Mouse (Mus musculus) liver, adult 2 months (tissue): ENCODE results near the gene 9630041A04Rik. TPM values are rescaled to one million over a fixed set of nuclear protein-coding genes. Genes with fewer than 3 reads are reported as not detected.

Source experiments
- DNase-seq: peaks from one replicate; pipeline ENCODE4 v3.0.0-alpha.2; 2011; ENCODE audit warnings: low read depth, low spot score; ENCODE audit errors: extremely low read depth
- H3K27ac ChIP-seq: fragments of 200-500 bp; replicated peaks from 2 replicates; pipeline ENCODE4 v1.5.1; 2012; ENCODE audit warnings: low read depth, mild to moderate bottlenecking, control low read depth, inconsistent platforms, low read length; ENCODE audit not compliant: insufficient read depth
- H3K27me3 ChIP-seq: fragments of 200-500 bp; 2 replicates; pipeline ENCODE4 v1.6.1; 2012; ENCODE audit warnings: mild to moderate bottlenecking, moderate library complexity, low read length, inconsistent platforms; ENCODE audit not compliant: control insufficient read depth, insufficient read depth
- H3K36me3 ChIP-seq: fragments of 200-500 bp; 2 replicates; pipeline ENCODE4 v1.6.1; 2012; ENCODE audit warnings: low read length, inconsistent platforms; ENCODE audit not compliant: control insufficient read depth, insufficient read depth
- H3K4me1 ChIP-seq: fragments of 200-500 bp; 2 replicates; pipeline ENCODE4 v1.6.1; 2011; ENCODE audit warnings: low read length; ENCODE audit not compliant: control insufficient read depth, insufficient read depth
- H3K4me3 ChIP-seq: fragments of 200-500 bp; 2 replicates; pipeline ENCODE4 v1.5.1; 2011; ENCODE audit warnings: low read depth, mild to moderate bottlenecking, control low read depth, low read length, moderate library complexity; ENCODE audit not compliant: insufficient read depth
- H3K79me2 ChIP-seq: fragments of 200-500 bp; 2 replicates; pipeline ENCODE4 v1.6.1; 2012; ENCODE audit warnings: inconsistent platforms, mild to moderate bottlenecking, low read length, moderate library complexity; ENCODE audit not compliant: control insufficient read depth, insufficient read depth
- H3K9ac ChIP-seq: fragments of 200-500 bp; 2 replicates; pipeline ENCODE4 v1.6.1; 2012; ENCODE audit warnings: low read depth, mild to moderate bottlenecking, control low read depth, inconsistent platforms, low read length
- CTCF ChIP-seq: fragments of 200-500 bp; IDR thresholded peaks from 2 replicates; pipeline ENCODE4 v1.5.1; 2011; ENCODE audit warnings: low read depth, low read length, control low read depth
- POLR2A ChIP-seq: fragments of 200-500 bp; IDR thresholded peaks from 2 replicates; pipeline ENCODE4 v1.6.1; 2011; ENCODE audit warnings: low read length, control low read depth; ENCODE audit not compliant: insufficient read depth; ENCODE audit errors: extremely low read depth
- WGBS: fragments of 180-500 bp; shearing (Covaris S2); methylation state at CpG from one replicate; pipeline ENCODE4 v1.1.7; 2018; 5-methylcytosine and 5-hydroxymethylcytosine counted together
- polyA plus RNA-seq: library from polyadenylated mRNA; depleted of rRNA; stranded (reverse); fragments of >200 nt; gene quantifications from 2 replicates; pipeline ENCODE4 v1.2.3, GENCODE M21; 2012
- total RNA-seq: library from RNA; depleted of rRNA; stranded (reverse); fragments of >200 nt; gene quantifications from 2 replicates; pipeline ENCODE4 v1.2.3, GENCODE M21; 2014

9630041A04Rik gene
- total and polyA plus RNA-seq, 2 experiments = not detected

- WGBS = 53% methylated on average over 4 of the region's 4 CpGs
- TF ChIP-seq CTCF (no peak), POLR2A (no peak)
- Histone ChIP-seq H3K27me3 (no peaks in the 10 kb centered on the region), H3K4me1 (no peaks in the 10 kb centered on the region), H3K79me2 (no peaks in the 10 kb centered on the region), H3K9ac (no peak overlapping the region), H3K4me3 (no peak overlapping the region), H3K36me3 (no peaks in the 10 kb centered on the region), H3K27ac (no peak overlapping the region)
- DNase-seq = no peak
These were observed 63.2 kb downstream of the 9630041A04Rik start for GRCm38 (mm10) chr9:101924829-101925228.

GRCm38 (mm10) chr9:101933946-101934573 is 72.4 kb downstream of the 9630041A04Rik start:
- WGBS = 71% methylated on average over 8 of the region's 8 CpGs
- no peak overlapping the region for H3K4me3 ChIP-seq
- no peaks in the 10 kb centered on the region for H3K79me2 ChIP-seq
- TF ChIP-seq POLR2A (no peak), CTCF (no peak)
- 0 out of 2 replicates have a peak, but pooled peaks cover 2% of the 10 kb centered on the region for H3K27me3 ChIP-seq
- H3K27ac ChIP-seq = no peak overlapping the region
- no peak for DNase-seq
- H3K36me3 ChIP-seq = no peaks in the 10 kb centered on the region
- no peak overlapping the region for H3K9ac ChIP-seq
- no peaks in the 10 kb centered on the region for H3K4me1 ChIP-seq

- Histone ChIP-seq H3K36me3 (no peaks in the 10 kb centered on the region), H3K4me1 (no peaks in the 10 kb centered on the region), H3K79me2 (no peaks in the 10 kb centered on the region), H3K9ac (no peak overlapping the region), H3K27ac (no peak overlapping the region), H3K4me3 (no peak overlapping the region), H3K27me3 (0 out of 2 replicates have a peak, but pooled peaks cover 2% of the 10 kb centered on the region)
- WGBS = 74% methylated on average over 8 of the region's 8 CpGs
- DNase-seq = no peak
- no peak for TF ChIP-seq POLR2A
- no peak for TF ChIP-seq CTCF
These were observed 73.2 kb downstream of the 9630041A04Rik start for GRCm38 (mm10) chr9:101934887-101935286.

GRCm38 (mm10) chr9:101938066-101938465 is 76.4 kb downstream of the 9630041A04Rik start:
- Histone ChIP-seq H3K27me3 (no peaks in the 10 kb centered on the region), H3K9ac (no peak overlapping the region), H3K27ac (no peak overlapping the region), H3K36me3 (no peaks in the 10 kb centered on the region), H3K4me3 (no peak overlapping the region), H3K4me1 (no peaks in the 10 kb centered on the region), H3K79me2 (no peaks in the 10 kb centered on the region)
- WGBS = 83% methylated on average over 4 of the region's 4 CpGs
- DNase-seq = no peak
- TF ChIP-seq CTCF = no peak
- TF ChIP-seq POLR2A = no peak

GRCm38 (mm10) chr9:101939006-101939405 is 77.4 kb downstream of the 9630041A04Rik start:
- no peaks in the 10 kb centered on the region for H3K36me3 ChIP-seq
- DNase-seq = no peak
- H3K27ac ChIP-seq = no peak overlapping the region
- no peaks in the 10 kb centered on the region for H3K27me3 ChIP-seq
- no peak overlapping the region for H3K9ac ChIP-seq
- TF ChIP-seq POLR2A (no peak), CTCF (no peak)
- H3K4me1 ChIP-seq = no peaks in the 10 kb centered on the region
- H3K4me3 ChIP-seq = no peak overlapping the region
- H3K79me2 ChIP-seq = no peaks in the 10 kb centered on the region
- WGBS = 82% methylated on average over 5 of the region's 5 CpGs

GRCm38 (mm10) chr9:101940182-101940581 is 78.5 kb downstream of the 9630041A04Rik start:
- Histone ChIP-seq H3K4me1 (no peaks in the 10 kb centered on the region), H3K27ac (no peak overlapping the region), H3K9ac (no peak overlapping the region), H3K79me2 (no peaks in the 10 kb centered on the region), H3K36me3 (no peaks in the 10 kb centered on the region), H3K27me3 (no peaks in the 10 kb centered on the region), H3K4me3 (no peak overlapping the region)
- 55% methylated on average over 3 of the region's 3 CpGs for WGBS
- no peak for TF ChIP-seq CTCF
- no peak for TF ChIP-seq POLR2A
- DNase-seq = no peak
